Mouse (Mus musculus) cerebellum, adult 2 months (tissue): ENCODE results near the gene Vps13a.

Experiments used
- CTCF ChIP-seq: fragments of 200-500 bp; IDR thresholded peaks from 2 replicates; pipeline ENCODE4 v1.5.1; 2011; ENCODE audit warnings: low read depth, mild to moderate bottlenecking, control low read depth, low read length, moderate library complexity, borderline replicate concordance; ENCODE audit not compliant: insufficient read depth
- POLR2A ChIP-seq: fragments of 200-500 bp; IDR thresholded peaks from 2 replicates; pipeline ENCODE4 v1.6.1; 2011; ENCODE audit warnings: low read length, control low read depth, borderline replicate concordance; ENCODE audit not compliant: insufficient read depth

GRCm38 (mm10) chr19:16598653-16599297, 182.0 kb downstream of the Vps13a start:
- no peak for TF ChIP-seq CTCF
- no peak for TF ChIP-seq POLR2A
